Mouse (Mus musculus): Measurements from ENCODE around the gene Furin. TPM values are rescaled to one million over a fixed set of nuclear protein-coding genes. Genes with fewer than 3 reads are reported as not detected.

The Furin gene
- total and polyA plus RNA-seq, 3 experiments: 13.7 to 32.3 TPM; not detected in 1

GRCm38 (mm10) chr7:80341793-80342192 is 63.4 kb downstream of the Furin start:
- no peaks in the 10 kb centered on the region for H3K9me3 ChIP-seq (replicated peaks; ENCODE audit: insufficient read depth, low read length)
- no peak overlapping the region for H3K4me3 ChIP-seq (ENCODE audit: control insufficient read depth in 1 of 2, insufficient read depth in 1 of 2, low read depth in 2 of 2, low read length in 2 of 2)
- DNase-seq (ENCODE audit: low read depth, low spot score): peak; percentile 42
- peaks cover 11% of the 10 kb centered on the region for H3K79me2 ChIP-seq (ENCODE audit: control insufficient read depth, insufficient read depth, low read length, poor library complexity)
- no peak overlapping the region; the same call in 1 of the 2 replicates for H3K9ac ChIP-seq (ENCODE audit: control insufficient read depth, low read depth, low read length, poor library complexity, severe bottlenecking)
- no peaks in the 10 kb centered on the region for H3K27me3 ChIP-seq (ENCODE audit: control insufficient read depth in 1 of 2, insufficient read depth in 2 of 2, low read length in 2 of 2)
- H3K36me3 ChIP-seq (ENCODE audit: control insufficient read depth in 1 of 2, insufficient read depth in 2 of 2, low read length in 2 of 2): peaks cover 0 to 12% of the 10 kb centered on the region in 2 experiments; a peak in 2 of 4 replicates
- TF ChIP-seq CHD2 (IDR thresholded peaks at IDR 0.05; ENCODE audit: low read length): no peak
- 0 out of 2 replicates have a peak, but pooled peaks have one; percentile 30 for TF ChIP-seq SIN3A (IDR thresholded peaks at IDR 0.05; ENCODE audit: low read length)
- 0 out of 2 replicates have a peak, but pooled peaks have one; percentile 23 for TF ChIP-seq GATA1 (IDR thresholded peaks at IDR 0.05; ENCODE audit: low read depth, low read length)
- TF ChIP-seq CHD1 (IDR thresholded peaks at IDR 0.05; ENCODE audit: low read depth, low read length): no peak
- TF ChIP-seq BHLHE40 (IDR thresholded peaks at IDR 0.05; ENCODE audit: borderline replicate concordance, low read depth, low read length): no peak
- no peak for TF ChIP-seq MAX (IDR thresholded peaks at IDR 0.05; ENCODE audit: low read length)
- peak; percentile 39; the same call in 1 of the 2 replicates for TF ChIP-seq TAL1 (IDR thresholded peaks at IDR 0.05; ENCODE audit: low read length)
- TF ChIP-seq JUND (IDR thresholded peaks at IDR 0.05; ENCODE audit: low read depth, low read length): no peak
- TF ChIP-seq MYC (IDR thresholded peaks at IDR 0.05; ENCODE audit: low read depth, low read length): no peak
- TF ChIP-seq ETS1 (IDR thresholded peaks at IDR 0.05; ENCODE audit: low read depth, low read length): peak; percentile 40
- H3K4me1 ChIP-seq (ENCODE audit: control insufficient read depth in 1 of 2, insufficient read depth in 2 of 2, low read length in 2 of 2): peaks cover 0 to 31% of the 10 kb centered on the region in 2 experiments; a peak in 3 of 4 replicates
- no peak overlapping the region for H3K27ac ChIP-seq (ENCODE audit: control insufficient read depth, low read depth, low read length)

GRCm38 (mm10) chr7:80340793-80341192 is 64.4 kb downstream of the Furin start, which contains the start of gene Unc45a:
Gene Unc45a (minus strand): TSS chr7:80341005.
- peaks cover 11% of the 10 kb centered on the region for H3K79me2 ChIP-seq (ENCODE audit: control insufficient read depth, insufficient read depth, low read length, poor library complexity)
- peaks cover 0 to 12% of the 10 kb centered on the region in 2 experiments; a peak in 2 of 4 replicates for H3K36me3 ChIP-seq (ENCODE audit: control insufficient read depth in 1 of 2, insufficient read depth in 2 of 2, low read length in 2 of 2)
- H3K4me1 ChIP-seq (ENCODE audit: control insufficient read depth in 1 of 2, insufficient read depth in 2 of 2, low read length in 2 of 2): peaks cover 0 to 31% of the 10 kb centered on the region in 2 experiments; a peak in 3 of 4 replicates
- peak within 1 kb of the TSS; percentile 38 for H3K27ac ChIP-seq (ENCODE audit: control insufficient read depth, low read depth, low read length)
- H3K9ac ChIP-seq (ENCODE audit: control insufficient read depth, low read depth, low read length, poor library complexity, severe bottlenecking): peak within 1 kb of the TSS; percentile 69
- no peaks in the 10 kb centered on the region for H3K27me3 ChIP-seq (ENCODE audit: control insufficient read depth in 1 of 2, insufficient read depth in 2 of 2, low read length in 2 of 2)
- H3K9me3 ChIP-seq (replicated peaks; ENCODE audit: insufficient read depth, low read length): no peaks in the 10 kb centered on the region
- DNase-seq (ENCODE audit: low read depth, low spot score): peak; percentile 88
- H3K4me3 ChIP-seq (ENCODE audit: control insufficient read depth in 1 of 2, insufficient read depth in 1 of 2, low read depth in 2 of 2, low read length in 2 of 2): peak within 1 kb of the TSS; percentile 70 to 77
- TF ChIP-seq ZKSCAN1 (IDR thresholded peaks at IDR 0.05; ENCODE audit: low read depth, low read length) (no peak), TAL1 (IDR thresholded peaks at IDR 0.05; ENCODE audit: low read length) (no peak), EP300 (IDR thresholded peaks at IDR 0.05; ENCODE audit: low read depth in 1 of 2, low read length in 2 of 2) (no peak), POLR2A (IDR thresholded peaks at IDR 0.05; ENCODE audit: control insufficient read depth in 1 of 2, insufficient read depth in 1 of 2, low read depth in 1 of 2, low read length in 2 of 2, poor library complexity in 1 of 2) (no peak), ETS1 (IDR thresholded peaks at IDR 0.05; ENCODE audit: low read depth, low read length) (no peak), SMC3 (IDR thresholded peaks at IDR 0.05; ENCODE audit: low read depth, low read length) (peak; percentile 78), ELF1 (IDR thresholded peaks at IDR 0.05; ENCODE audit: low read depth, low read length) (no peak), GATA1 (IDR thresholded peaks at IDR 0.05; ENCODE audit: low read depth, low read length) (no peak), RAD21 (IDR thresholded peaks at IDR 0.05; ENCODE audit: low read depth, low read length) (peak; percentile 65), UBTF (IDR thresholded peaks at IDR 0.05; ENCODE audit: borderline replicate concordance, insufficient read depth, low read depth, low read length) (no peak), CHD2 (IDR thresholded peaks at IDR 0.05; ENCODE audit: low read length) (no peak), USF1 (IDR thresholded peaks at IDR 0.05; ENCODE audit: low read depth, low read length) (no peak), ZNF384 (IDR thresholded peaks at IDR 0.05; ENCODE audit: low read depth, low read length) (peak; percentile 36; the same call in 1 of the 2 replicates), USF2 (IDR thresholded peaks at IDR 0.05; ENCODE audit: borderline replicate concordance in 1 of 2, insufficient read depth in 1 of 2, low read depth in 1 of 2, low read length in 2 of 2) (no peak), TCF12 (IDR thresholded peaks at IDR 0.05; ENCODE audit: low read depth, low read length) (no peak), CTCF (IDR thresholded peaks at IDR 0.05 in 2 of 3, conservative IDR thresholded peaks at IDR 0.05 in 1 of 3; ENCODE audit: control insufficient read depth in 1 of 3, insufficient read depth in 1 of 3, low read depth in 2 of 3, low read length in 3 of 3, poor library complexity in 1 of 3, severe bottlenecking in 1 of 3) (peak; percentile 50 to 84 (median 79)), ZC3H11A (IDR thresholded peaks at IDR 0.05; ENCODE audit: low read depth, low read length) (peak; percentile 48; the same call in 1 of the 2 replicates), E2F4 (IDR thresholded peaks at IDR 0.05; ENCODE audit: borderline replicate concordance, low read depth, low read length) (no peak), KAT2A (conservative IDR thresholded peaks at IDR 0.05; ENCODE audit: low read depth, low read length) (no peak), BHLHE40 (IDR thresholded peaks at IDR 0.05; ENCODE audit: borderline replicate concordance, low read depth, low read length) (no peak), POLR2AphosphoS2 (IDR thresholded peaks at IDR 0.05; ENCODE audit: low read length) (no peak), MYB (IDR thresholded peaks at IDR 0.05; ENCODE audit: low read depth, low read length) (no peak), HCFC1 (IDR thresholded peaks at IDR 0.05; ENCODE audit: low read depth, low read length) (no peak), NELFE (IDR thresholded peaks at IDR 0.05; ENCODE audit: low read depth, low read length) (no peak), TBP (IDR thresholded peaks at IDR 0.05; ENCODE audit: low read depth, low read length) (no peak), MYC (IDR thresholded peaks at IDR 0.05; ENCODE audit: low read depth, low read length) (no peak), JUND (IDR thresholded peaks at IDR 0.05; ENCODE audit: low read depth, low read length) (no peak), MAX (IDR thresholded peaks at IDR 0.05; ENCODE audit: low read length) (no peak), MAFK (IDR thresholded peaks at IDR 0.05; ENCODE audit: borderline replicate concordance, low read depth, low read length) (no peak)

Data from MEL (cell line).